Mouse (Mus musculus): Measurements from ENCODE around the gene Ift57.

- TF ChIP-seq CTCF (IDR thresholded peaks at IDR 0.05; ENCODE audit: borderline replicate concordance, control insufficient read depth, extremely low read depth, insufficient read depth, low read length, poor library complexity) = no peak
- TF ChIP-seq POLR2A (IDR thresholded peaks at IDR 0.05; ENCODE audit: control insufficient read depth, extremely low read depth, insufficient read depth, low read length, poor library complexity) = no peak
Measured at GRCm38 (mm10) chr16:49770320-49771189, 71.5 kb downstream of the Ift57 start.
